Mouse (Mus musculus) lung, embryonic 16.5 days (tissue): Measurements from ENCODE around the gene Sema4f. TPM values are rescaled to one million over a fixed set of nuclear protein-coding genes. Genes with fewer than 3 reads are reported as not detected.
A peak's percentile ranks its signal among the peaks of the same experiment; 100 is the strongest.

ENCODE experiments used
- ATAC-seq: fragments of 200-750 bp; cut with Nextera tagmentation; 2 replicates; pipeline ENCODE4 v1.8.0; 2017; ENCODE audit warnings: low read depth, mild to moderate bottlenecking, moderate library complexity
- H3K27ac ChIP-seq: fragments of 300-500 bp; sonication (generic); 2 replicates; pipeline ENCODE4 v1.5.1; 2014; ENCODE audit warnings: mild to moderate bottlenecking, control low read depth, low read length
- H3K27me3 ChIP-seq: fragments of 300-500 bp; sonication (generic); 2 replicates; pipeline ENCODE4 v1.6.1; 2014; ENCODE audit warnings: low read depth, low read length, mixed read lengths; ENCODE audit not compliant: control insufficient read depth, insufficient read depth
- H3K36me3 ChIP-seq: fragments of 300-500 bp; sonication (generic); 2 replicates; pipeline ENCODE4 v1.6.1; 2014; ENCODE audit warnings: low read length; ENCODE audit not compliant: control insufficient read depth, insufficient read depth
- H3K4me1 ChIP-seq: fragments of 300-500 bp; sonication (generic); replicated peaks from 2 replicates; pipeline ENCODE4 v1.6.1; 2014; ENCODE audit warnings: low read length, mixed read lengths; ENCODE audit not compliant: control insufficient read depth, insufficient read depth
- H3K4me2 ChIP-seq: fragments of 300-500 bp; sonication (generic); 2 replicates; pipeline ENCODE4 v1.6.1; 2014; ENCODE audit warnings: low read depth, low read length, control low read depth
- H3K4me3 ChIP-seq: fragments of 300-500 bp; sonication (generic); 2 replicates; pipeline ENCODE4 v1.5.1; 2014; ENCODE audit warnings: mild to moderate bottlenecking, low read length, control low read depth
- H3K9ac ChIP-seq: fragments of 300-500 bp; sonication (generic); 2 replicates; pipeline ENCODE4 v1.6.1; 2014; ENCODE audit warnings: low read length, control low read depth
- H3K9me3 ChIP-seq: fragments of 300-500 bp; sonication (generic); 2 replicates; pipeline ENCODE4 v1.6.1; 2016; ENCODE audit warnings: low read length; ENCODE audit not compliant: control insufficient read depth
- WGBS: fragments of 180-500 bp; shearing (Covaris S2); extraction: QIAGEN DNeasy Blood & Tissue Kit; methylation state at CpG from one replicate; pipeline ENCODE4 v1.1.7; 2014; 5-methylcytosine and 5-hydroxymethylcytosine counted together
- polyA plus RNA-seq: library from polyadenylated mRNA; unstranded; fragments of >200 nt; fragmentation: Nextera tagmentation; extraction: Ambion mirVana; gene quantifications from 2 replicates; pipeline ENCODE4 v1.2.1, GENCODE M21; 2015

The Sema4f gene
- polyA plus RNA-seq, 1 experiment from 2014 or later, result 14.5 TPM

GRCm38 (mm10) chr6:82917778-82918129, 21.8 kb downstream of the Sema4f start:
- WGBS, result 13% methylated on average over 8 of the region's 8 CpGs
- H3K36me3 ChIP-seq, result no peaks in the 10 kb centered on the region
- no peak overlapping the region for H3K4me3 ChIP-seq
- H3K27ac ChIP-seq, result no peak overlapping the region
- no peaks in the 10 kb centered on the region for H3K9me3 ChIP-seq
- peak; percentile 29; the same call in 1 of the 2 replicates for ATAC-seq
- no peak overlapping the region for H3K9ac ChIP-seq
- H3K4me2 ChIP-seq, result no peak overlapping the region
- no peaks in the 10 kb centered on the region for H3K27me3 ChIP-seq
- H3K4me1 ChIP-seq, result no peaks in the 10 kb centered on the region

- H3K4me1 ChIP-seq, result no peaks in the 10 kb centered on the region
- H3K9me3 ChIP-seq, result no peaks in the 10 kb centered on the region
- 70% methylated on average over 26 of the region's 26 CpGs for WGBS
- no peaks in the 10 kb centered on the region for H3K36me3 ChIP-seq
- H3K9ac ChIP-seq, result no peak overlapping the region
- no peak overlapping the region for H3K4me2 ChIP-seq
- no peaks in the 10 kb centered on the region for H3K27me3 ChIP-seq
- no peak; the same call in 1 of the 2 replicates for ATAC-seq
- H3K27ac ChIP-seq, result no peak overlapping the region
- H3K4me3 ChIP-seq, result no peak overlapping the region
Measured at GRCm38 (mm10) chr6:82917076-82917777, 22.3 kb downstream of the Sema4f start.

- H3K4me1 ChIP-seq, result no peaks in the 10 kb centered on the region
- no peaks in the 10 kb centered on the region for H3K9me3 ChIP-seq
- 84% methylated on average over 4 of the region's 4 CpGs for WGBS
- H3K27me3 ChIP-seq, result no peaks in the 10 kb centered on the region
- H3K27ac ChIP-seq, result no peak overlapping the region
- H3K4me3 ChIP-seq, result no peak overlapping the region
- ATAC-seq, result no peak
- H3K4me2 ChIP-seq, result no peak overlapping the region
- no peak overlapping the region for H3K9ac ChIP-seq
- H3K36me3 ChIP-seq, result no peaks in the 10 kb centered on the region
Measured at GRCm38 (mm10) chr6:82916459-82916858, 23.1 kb downstream of the Sema4f start.

- H3K27ac ChIP-seq, result no peak overlapping the region
- no peaks in the 10 kb centered on the region for H3K36me3 ChIP-seq
- no peaks in the 10 kb centered on the region for H3K4me1 ChIP-seq
- H3K4me3 ChIP-seq, result no peak overlapping the region
- H3K9me3 ChIP-seq, result no peaks in the 10 kb centered on the region
- H3K9ac ChIP-seq, result no peak overlapping the region
- ATAC-seq, result no peak
- no peaks in the 10 kb centered on the region for H3K27me3 ChIP-seq
- WGBS, result 15% methylated on average over 3 of the region's 3 CpGs
- no peak overlapping the region for H3K4me2 ChIP-seq
Measured at GRCm38 (mm10) chr6:82915889-82916288, 23.7 kb downstream of the Sema4f start.

GRCm38 (mm10) chr6:82913336-82914247, 26.0 kb downstream of the Sema4f start:
- 65% methylated on average over 28 of the region's 28 CpGs for WGBS
- no peaks in the 10 kb centered on the region for H3K27me3 ChIP-seq
- H3K9me3 ChIP-seq, result no peaks in the 10 kb centered on the region
- H3K9ac ChIP-seq, result no peak overlapping the region
- H3K4me1 ChIP-seq, result no peaks in the 10 kb centered on the region
- ATAC-seq, result no peak
- H3K27ac ChIP-seq, result no peak overlapping the region
- no peak overlapping the region for H3K4me3 ChIP-seq
- no peaks in the 10 kb centered on the region for H3K36me3 ChIP-seq
- no peak overlapping the region for H3K4me2 ChIP-seq

- H3K27me3 ChIP-seq, result no peaks in the 10 kb centered on the region
- H3K9me3 ChIP-seq, result no peaks in the 10 kb centered on the region
- no peaks in the 10 kb centered on the region for H3K36me3 ChIP-seq
- WGBS, result 84% methylated on average over 5 of the region's 5 CpGs
- H3K27ac ChIP-seq, result no peak overlapping the region
- no peaks in the 10 kb centered on the region for H3K4me1 ChIP-seq
- H3K4me3 ChIP-seq, result no peak overlapping the region
- no peak for ATAC-seq
- H3K4me2 ChIP-seq, result no peak overlapping the region
- H3K9ac ChIP-seq, result no peak overlapping the region
Measured at GRCm38 (mm10) chr6:82911303-82911702, 28.3 kb downstream of the Sema4f start.

- Histone ChIP-seq H3K9ac (no peak overlapping the region), H3K27ac (no peak overlapping the region), H3K4me3 (no peak overlapping the region), H3K9me3 (no peaks in the 10 kb centered on the region), H3K4me1 (no peaks in the 10 kb centered on the region), H3K4me2 (no peak overlapping the region), H3K36me3 (no peaks in the 10 kb centered on the region), H3K27me3 (no peaks in the 10 kb centered on the region)
- peak; percentile 54; the same call in 1 of the 2 replicates for ATAC-seq
- 50% methylated on average over 14 of the region's 14 CpGs for WGBS
Measured at GRCm38 (mm10) chr6:82909136-82909855, 30.3 kb downstream of the Sema4f start.

GRCm38 (mm10) chr6:82908034-82908433, 31.5 kb downstream of the Sema4f start:
- Histone ChIP-seq H3K36me3 (no peaks in the 10 kb centered on the region), H3K27me3 (no peaks in the 10 kb centered on the region), H3K4me1 (no peaks in the 10 kb centered on the region), H3K27ac (no peak overlapping the region), H3K9me3 (no peaks in the 10 kb centered on the region), H3K4me2 (no peak overlapping the region), H3K4me3 (no peak overlapping the region), H3K9ac (no peak overlapping the region)
- 69% methylated on average over 8 of the region's 8 CpGs for WGBS
- no peak for ATAC-seq

- whole genome bisulfite sequencing, result 75% methylated on average over 3 of the region's 3 CpGs
- H3K36me3 ChIP-seq, result no peaks in the 10 kb centered on the region
- no peak overlapping the region for H3K4me3 ChIP-seq
- H3K27me3 ChIP-seq, result no peaks in the 10 kb centered on the region
- H3K4me2 ChIP-seq, result no peak overlapping the region
- no peaks in the 10 kb centered on the region for H3K4me1 ChIP-seq
- H3K27ac ChIP-seq, result no peak overlapping the region
- no peaks in the 10 kb centered on the region for H3K9me3 ChIP-seq
- no peak overlapping the region for H3K9ac ChIP-seq
- no peak for ATAC-seq
Measured at GRCm38 (mm10) chr6:82906985-82907384, 32.6 kb downstream of the Sema4f start.
